Mouse (Mus musculus) heart, embryonic 14.5 days (tissue): Measurements from ENCODE around the gene Macf1. TPM values are rescaled to one million over a fixed set of nuclear protein-coding genes. Genes with fewer than 3 reads are reported as not detected.
A peak's percentile ranks its signal among the peaks of the same experiment; 100 is the strongest.

ENCODE experiments used
- ATAC-seq: fragments of 200-750 bp; cut with Nextera tagmentation; 2 replicates; pipeline ENCODE4 v1.8.0; 2017; ENCODE audit warnings: low read depth, moderate TSS enrichment; ENCODE audit not compliant: insufficient number of reproducible peaks, insufficient read depth, low FRiP score
- H3K27ac ChIP-seq, 2 experiments: fragments of 200-500 bp in 1 of 2; fragments of 300-500 bp in 1 of 2; sonication (generic) in 1 of 2; replicated peaks in 1 of 2; 2 replicates each; pipeline ENCODE4 v1.5.1; 2012 to 2014; ENCODE audit warnings: low read depth in 2 of 2, low read length in 2 of 2, control low read depth in 1 of 2, mild to moderate bottlenecking in 1 of 2, mixed read lengths in 1 of 2; ENCODE audit not compliant: control insufficient read depth in 1 of 2, insufficient read depth in 1 of 2
- H3K27me3 ChIP-seq: fragments of 300-500 bp; sonication (generic); 2 replicates; pipeline ENCODE4 v1.6.1; 2014; ENCODE audit warnings: mild to moderate bottlenecking, low read length, control low read depth; ENCODE audit not compliant: control insufficient read depth, insufficient read depth
- H3K36me3 ChIP-seq: fragments of 300-500 bp; sonication (generic); 2 replicates; pipeline ENCODE4 v1.6.1; 2014; ENCODE audit warnings: mild to moderate bottlenecking, control low read depth, low read length, mixed read lengths; ENCODE audit not compliant: control insufficient read depth, insufficient read depth
- H3K4me1 ChIP-seq, 2 experiments: fragments of 200-500 bp in 1 of 2; fragments of 300-500 bp in 1 of 2; sonication (generic) in 1 of 2; 2 replicates each; pipeline ENCODE4 v1.6.1; 2012 to 2014; ENCODE audit warnings: low read length in 2 of 2, control low read depth in 1 of 2, mixed read lengths in 1 of 2; ENCODE audit not compliant: control insufficient read depth in 2 of 2, insufficient read depth in 2 of 2
- H3K4me2 ChIP-seq: fragments of 300-500 bp; sonication (generic); 2 replicates; pipeline ENCODE4 v1.6.1; 2014; ENCODE audit warnings: mild to moderate bottlenecking, low read length
- H3K4me3 ChIP-seq, 2 experiments: fragments of 200-500 bp in 1 of 2; fragments of 300-500 bp in 1 of 2; sonication (generic) in 1 of 2; 2 replicates each; pipeline ENCODE4 v1.5.1; 2012 to 2014; ENCODE audit warnings: low read length in 2 of 2, mild to moderate bottlenecking in 2 of 2, control low read depth in 1 of 2, low read depth in 1 of 2, moderate library complexity in 1 of 2; ENCODE audit not compliant: control insufficient read depth in 1 of 2, insufficient read depth in 1 of 2
- H3K9ac ChIP-seq: fragments of 300-500 bp; sonication (generic); 2 replicates; pipeline ENCODE4 v1.6.1; 2014; ENCODE audit warnings: mild to moderate bottlenecking, low read length
- H3K9me3 ChIP-seq: fragments of 300-500 bp; sonication (generic); 2 replicates; pipeline ENCODE4 v1.6.1; 2016; ENCODE audit warnings: low read length, control low read depth; ENCODE audit not compliant: control insufficient read depth
- whole genome bisulfite sequencing: fragments of 180-500 bp; shearing (Covaris S2); extraction: QIAGEN DNeasy Blood & Tissue Kit; methylation state at CpG from one replicate; pipeline ENCODE4 v1.1.7; 2014; 5-methylcytosine and 5-hydroxymethylcytosine counted together
- polyA plus RNA-seq: library from polyadenylated mRNA; unstranded; fragments of >200 nt; fragmentation: Nextera tagmentation; extraction: Ambion mirVana; gene quantifications from 2 replicates; pipeline ENCODE4 v1.2.1, GENCODE M21; 2014

Gene Macf1
- polyA plus RNA-seq, 1 experiment from 2014 or later = 107 TPM

GRCm38 (mm10) chr4:123409034-123409692 is 275.0 kb downstream of the Macf1 start:
- Histone ChIP-seq H3K4me3 (peak overlapping the region in 1 of 2 experiments; percentile 30; a peak in 3 of 4 replicates), H3K9me3 (no peaks in the 10 kb centered on the region), H3K27ac (peak overlapping the region; percentile 76 to 98), H3K27me3 (no peaks in the 10 kb centered on the region), H3K4me2 (peak overlapping the region; percentile 85), H3K9ac (peak overlapping the region; percentile 52), H3K36me3 (peaks cover 29% of the 10 kb centered on the region), H3K4me1 (peaks cover 28 to 80% of the 10 kb centered on the region in 2 experiments)
- ATAC-seq = no peak
- 81% methylated on average over 3 of the region's 3 CpGs for WGBS

- Histone ChIP-seq H3K9ac (peak overlapping the region; percentile 52), H3K36me3 (peaks cover 41% of the 10 kb centered on the region), H3K4me2 (peak overlapping the region; percentile 85), H3K27me3 (no peaks in the 10 kb centered on the region), H3K27ac (peak overlapping the region; percentile 13 to 43; a peak in 1 of 4 replicates), H3K4me1 (peaks cover 28 to 77% of the 10 kb centered on the region in 2 experiments), H3K9me3 (no peaks in the 10 kb centered on the region), H3K4me3 (peak overlapping the region; percentile 14 to 30)
- WGBS = 36% methylated on average over 6 of the region's 6 CpGs
- no peak for ATAC-seq
Observed at GRCm38 (mm10) chr4:123407792-123408191, 276.4 kb downstream of the Macf1 start.

GRCm38 (mm10) chr4:123404056-123404455 is 280.1 kb downstream of the Macf1 start:
- no peaks in the 10 kb centered on the region for H3K9me3 ChIP-seq
- no peaks in the 10 kb centered on the region for H3K27me3 ChIP-seq
- WGBS = 36% methylated on average over 1 of the region's 1 CpGs
- H3K36me3 ChIP-seq = peaks cover 65% of the 10 kb centered on the region
- peak overlapping the region; percentile 85 for H3K4me2 ChIP-seq
- H3K9ac ChIP-seq = no peak overlapping the region
- H3K27ac ChIP-seq = no peak overlapping the region
- no peak overlapping the region for H3K4me3 ChIP-seq
- no peak for ATAC-seq
- peaks cover 14 to 63% of the 10 kb centered on the region in 2 experiments for H3K4me1 ChIP-seq

GRCm38 (mm10) chr4:123402244-123402643 is 281.9 kb downstream of the Macf1 start:
- ATAC-seq = no peak
- no peak overlapping the region for H3K4me2 ChIP-seq

GRCm38 (mm10) chr4:123401265-123401664 is 282.9 kb downstream of the Macf1 start:
- H3K4me1 ChIP-seq = peaks cover 0 to 50% of the 10 kb centered on the region in 2 experiments; a peak in 2 of 4 replicates
- no peak for ATAC-seq
- 64% methylated on average over 3 of the region's 3 CpGs for WGBS

More at GRCm38 (mm10) chr4:123402244-123402643, 281.9 kb downstream of the Macf1 start:
- Histone ChIP-seq H3K4me1 (peaks cover 2 to 55% of the 10 kb centered on the region in 2 experiments; a peak in 3 of 4 replicates), H3K9ac (no peak overlapping the region), H3K36me3 (peaks cover 67% of the 10 kb centered on the region), H3K9me3 (no peaks in the 10 kb centered on the region), H3K27me3 (no peaks in the 10 kb centered on the region), H3K4me3 (no peak overlapping the region), H3K27ac (no peak overlapping the region)
- WGBS = 77% methylated on average over 1 of the region's 1 CpGs

GRCm38 (mm10) chr4:123397643-123398434 is 286.3 kb downstream of the Macf1 start:
- Histone ChIP-seq H3K27me3 (no peaks in the 10 kb centered on the region), H3K4me2 (no peak overlapping the region), H3K4me3 (no peak overlapping the region), H3K27ac (peak overlapping the region in 1 of 2 experiments; percentile 61; a peak in 2 of 4 replicates), H3K4me1 (peaks cover 0 to 20% of the 10 kb centered on the region in 2 experiments; a peak in 2 of 4 replicates), H3K36me3 (peaks cover 92% of the 10 kb centered on the region), H3K9ac (peak overlapping the region; percentile 2; the same call in 1 of the 2 replicates), H3K9me3 (no peaks in the 10 kb centered on the region)
- ATAC-seq = no peak
- WGBS = 31% methylated on average over 5 of the region's 5 CpGs

More at GRCm38 (mm10) chr4:123401265-123401664, 282.9 kb downstream of the Macf1 start:
- H3K9ac ChIP-seq = no peak overlapping the region
- H3K9me3 ChIP-seq = no peaks in the 10 kb centered on the region
- no peak overlapping the region for H3K4me3 ChIP-seq
- peaks cover 74% of the 10 kb centered on the region for H3K36me3 ChIP-seq
- H3K4me2 ChIP-seq = no peak overlapping the region
- no peaks in the 10 kb centered on the region for H3K27me3 ChIP-seq
- no peak overlapping the region for H3K27ac ChIP-seq

GRCm38 (mm10) chr4:123397049-123397448 is 287.1 kb downstream of the Macf1 start:
- ATAC-seq = no peak
- no peak overlapping the region for H3K4me2 ChIP-seq
- no peak overlapping the region for H3K9ac ChIP-seq
- H3K4me3 ChIP-seq = no peak overlapping the region
- peaks cover 0 to 16% of the 10 kb centered on the region in 2 experiments; a peak in 2 of 4 replicates for H3K4me1 ChIP-seq
- WGBS = 86% methylated on average over 8 of the region's 8 CpGs
- no peaks in the 10 kb centered on the region for H3K27me3 ChIP-seq
- H3K36me3 ChIP-seq = peaks cover 97% of the 10 kb centered on the region
- no peak overlapping the region for H3K27ac ChIP-seq
- no peaks in the 10 kb centered on the region for H3K9me3 ChIP-seq
